Mouse (Mus musculus) liver, adult 2 months (tissue): ENCODE results near the gene Gatb.

ENCODE experiments used
- CTCF ChIP-seq: fragments of 200-500 bp; IDR thresholded peaks from 2 replicates; pipeline ENCODE4 v1.5.1; 2011; ENCODE audit warnings: low read depth, low read length, control low read depth
- POLR2A ChIP-seq: fragments of 200-500 bp; IDR thresholded peaks from 2 replicates; pipeline ENCODE4 v1.6.1; 2011; ENCODE audit warnings: low read length, control low read depth; ENCODE audit not compliant: insufficient read depth; ENCODE audit errors: extremely low read depth

GRCm38 (mm10) chr3:85584966-85585365, 11.0 kb downstream of the Gatb start:
- TF ChIP-seq CTCF (no peak), POLR2A (no peak)
